Mouse (Mus musculus) adrenal gland, postnatal 36 days (tissue): ENCODE results near the gene Tmem132b. TPM values are rescaled to one million over a fixed set of nuclear protein-coding genes. Genes with fewer than 3 reads are reported as not detected.
A peak's percentile ranks its signal among the peaks of the same experiment; 100 is the strongest.

Experiments
- DNase-seq, 2 experiments: peaks; one replicate each; pipeline ENCODE4 v3.0.0; 2021; ENCODE audit warnings: mixed read lengths in 1 of 2
- total RNA-seq, 2 experiments: library from RNA; stranded (reverse); gene quantifications; 2 replicates each; pipeline ENCODE4 v1.2.3; 2021

The Tmem132b gene
- total RNA-seq, 2 experiments from 2014 or later = 0.76 to 0.95 TPM

GRCm38 (mm10) chr5:125515006-125515405, 16.6 kb upstream of the Tmem132b start:
- DNase-seq = no peak

DNA sequence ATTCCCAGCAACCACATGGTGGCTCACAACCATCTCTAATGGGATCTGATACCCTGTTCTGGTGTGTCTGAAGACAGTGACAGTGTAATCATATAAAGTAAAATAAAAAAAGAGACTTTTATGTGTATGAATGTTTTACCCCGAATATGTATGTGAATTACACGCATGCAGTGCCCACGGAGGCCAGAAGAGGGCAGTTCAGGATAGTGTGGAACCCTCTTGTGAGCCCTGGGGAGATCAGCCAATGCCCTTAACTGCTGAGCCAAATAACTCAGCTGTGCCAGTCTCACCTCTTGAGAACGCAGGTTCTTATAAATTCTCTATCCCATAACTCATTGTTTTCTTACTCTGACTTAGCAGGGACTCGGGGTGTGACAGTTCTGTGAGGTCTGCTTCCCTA, 12.9 kb upstream of the Tmem132b start:
- DNase-seq = peak; percentile 31 to 47

- DNase-seq = peak in 1 of 2 experiments; percentile 27
Observed at GRCm38 (mm10) chr5:125520930-125521590, 10.5 kb upstream of the Tmem132b start.

GRCm38 (mm10) chr5:125523361-125523760, 8.2 kb upstream of the Tmem132b start:
- no peak for DNase-seq

DNA sequence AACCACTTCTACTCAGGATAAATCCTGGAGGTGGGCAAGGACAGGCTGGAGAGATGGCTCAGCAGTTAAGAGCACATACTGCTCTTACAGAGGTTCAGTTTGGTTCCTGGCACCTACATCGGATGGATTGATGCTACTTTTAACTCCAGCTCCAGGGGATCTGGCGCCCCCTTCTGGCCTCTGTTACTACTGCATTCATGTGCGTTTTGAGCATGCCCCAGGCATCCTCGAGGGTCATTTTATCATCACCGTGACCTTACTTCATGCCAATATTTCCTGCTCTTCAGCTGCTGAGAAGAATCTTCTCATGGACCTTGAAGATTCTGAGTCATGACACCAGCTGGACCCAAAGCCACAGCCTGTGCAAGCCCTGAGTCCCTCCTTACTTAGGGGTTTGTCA, 6.1 kb upstream of the Tmem132b start:
- peak in 1 of 2 experiments; percentile 24 for DNase-seq

DNA sequence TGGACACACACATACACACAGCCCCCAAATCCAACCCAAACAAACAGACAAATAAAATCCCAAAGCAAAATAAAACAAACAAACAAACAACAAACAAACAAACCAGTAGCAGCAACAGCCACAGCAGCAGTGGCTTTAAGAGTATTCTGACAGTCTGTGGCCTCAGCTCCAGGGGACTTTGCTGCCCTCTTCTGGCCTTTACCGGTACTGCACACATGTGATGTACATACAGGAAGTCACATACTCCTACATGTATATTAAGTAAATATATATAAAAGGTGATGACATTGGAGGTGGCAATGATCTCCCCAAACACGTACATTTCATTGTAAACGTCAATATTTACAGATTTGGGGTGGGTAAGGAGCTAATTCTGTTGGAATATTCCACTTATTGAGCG, 5.1 kb upstream of the Tmem132b start:
- DNase-seq = no peak

DNA sequence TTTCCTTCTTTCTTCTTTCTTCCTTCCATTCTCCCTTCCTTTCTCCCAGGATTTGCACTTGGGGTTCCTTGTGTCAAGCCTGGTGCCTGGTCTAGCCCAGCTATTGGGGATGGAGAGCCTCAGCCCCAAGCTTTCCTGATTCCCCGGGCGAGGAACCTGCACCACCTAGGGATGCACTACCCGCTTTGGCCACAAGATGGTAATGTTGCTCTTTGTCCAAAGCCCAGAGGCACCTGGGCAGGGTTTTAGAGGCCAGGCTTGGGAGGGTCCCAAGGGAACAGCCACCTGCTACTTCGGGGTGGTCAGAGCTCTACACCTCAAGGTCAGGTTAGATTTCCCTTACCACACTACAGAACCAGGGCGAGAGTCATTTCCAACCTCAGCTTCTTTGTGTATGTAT, 2.5 kb upstream of the Tmem132b start:
- peak; percentile 71 to 73 for DNase-seq

- DNase-seq = no peak
Observed at GRCm38 (mm10) chr5:125532191-125532544, 594 bp downstream of the Tmem132b start.

DNA sequence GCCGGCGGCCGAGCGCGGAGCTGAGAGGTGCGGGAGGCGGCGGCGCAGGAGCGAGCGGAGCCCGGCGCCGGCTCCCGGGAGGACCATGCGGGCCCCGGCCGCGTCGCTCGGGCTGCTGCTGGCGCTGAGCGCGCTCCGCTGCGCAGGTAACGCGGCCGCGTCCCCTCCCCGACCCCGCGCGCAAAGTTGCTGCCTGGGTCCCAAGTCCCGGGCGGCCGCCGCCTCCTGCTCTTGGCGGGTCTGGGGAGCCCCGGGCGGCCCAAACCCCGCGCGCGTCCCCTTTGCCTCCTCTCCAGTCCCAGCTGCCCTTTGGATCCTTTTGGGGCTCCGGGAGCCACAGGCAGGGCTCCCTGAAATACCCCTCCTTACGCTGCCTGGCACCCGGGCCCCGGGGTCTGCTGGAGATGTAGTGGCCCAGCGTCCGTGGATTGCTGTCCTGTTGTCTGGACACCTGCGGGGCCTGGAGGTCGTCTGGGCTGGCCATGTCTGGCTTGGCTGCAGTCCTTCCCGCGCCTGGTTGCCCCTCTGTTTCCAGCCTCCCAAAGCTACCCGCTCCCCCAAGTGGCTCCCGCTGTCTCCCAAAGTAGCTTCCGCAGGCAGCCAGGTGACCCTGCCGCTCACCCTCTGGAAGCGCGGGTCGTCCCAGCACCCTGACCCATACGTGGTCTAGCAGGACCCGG, 1.1 kb downstream of the Tmem132b start:
- no peak for DNase-seq

- no peak for DNase-seq
Observed at GRCm38 (mm10) chr5:125533225-125533900, 1.8 kb downstream of the Tmem132b start.

DNA sequence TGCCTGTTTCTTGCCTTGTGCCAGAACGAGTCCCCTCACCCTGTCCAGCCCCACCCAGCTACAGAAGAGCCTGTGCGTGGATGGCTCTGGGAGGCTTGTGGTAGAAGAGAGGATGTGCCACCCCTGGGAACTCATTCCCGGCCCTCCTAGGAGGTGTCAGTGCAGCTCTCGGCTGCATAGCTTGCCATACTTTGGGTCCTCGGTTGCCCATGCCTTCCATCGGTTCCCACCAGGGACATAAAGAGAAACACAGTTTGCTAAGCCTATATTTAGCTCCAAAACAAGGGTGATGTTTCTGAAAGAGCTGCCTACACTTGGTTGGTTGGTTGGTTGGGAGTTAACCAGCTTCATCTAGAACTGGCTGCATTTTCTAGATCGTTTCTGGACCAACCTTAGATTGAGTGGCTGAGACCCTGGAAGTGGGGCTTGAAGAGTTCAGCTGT, 2.6 kb downstream of the Tmem132b start:
- no peak for DNase-seq

DNA sequence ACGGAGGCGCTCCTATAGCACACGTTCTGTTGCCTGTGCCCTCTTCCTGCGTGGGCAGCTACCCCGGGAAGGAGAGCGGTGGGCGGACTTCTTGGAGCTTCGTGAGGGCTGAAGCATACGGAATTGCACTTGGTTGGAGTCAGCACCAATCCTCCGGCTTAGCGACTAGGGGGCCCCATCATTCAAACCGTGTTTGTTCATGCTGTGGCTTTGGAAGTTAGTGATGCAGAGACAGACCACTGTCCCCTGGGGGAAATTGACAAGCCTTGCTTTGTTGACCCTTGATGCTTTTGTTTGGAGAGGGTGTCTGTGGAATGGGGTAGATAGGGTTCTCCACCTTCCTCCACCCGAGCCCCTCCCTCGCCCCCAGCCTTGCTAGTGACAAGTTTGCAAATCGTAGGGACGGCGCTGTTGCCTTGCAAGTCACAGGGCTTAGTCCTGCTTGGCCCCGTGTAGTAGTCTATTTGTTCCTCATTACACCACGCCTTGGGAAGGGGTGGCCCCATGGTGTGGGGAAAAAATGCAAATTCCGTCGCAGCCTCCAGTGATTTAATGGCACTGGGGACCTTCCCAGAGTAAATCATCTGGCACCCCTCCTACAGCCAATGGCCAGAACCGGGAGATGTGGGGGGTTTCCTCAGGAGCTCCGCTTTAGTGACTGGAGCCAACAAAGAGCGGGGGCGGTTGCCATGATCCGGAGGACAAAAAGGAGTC, 3.2 kb downstream of the Tmem132b start:
- DNase-seq = no peak

DNA sequence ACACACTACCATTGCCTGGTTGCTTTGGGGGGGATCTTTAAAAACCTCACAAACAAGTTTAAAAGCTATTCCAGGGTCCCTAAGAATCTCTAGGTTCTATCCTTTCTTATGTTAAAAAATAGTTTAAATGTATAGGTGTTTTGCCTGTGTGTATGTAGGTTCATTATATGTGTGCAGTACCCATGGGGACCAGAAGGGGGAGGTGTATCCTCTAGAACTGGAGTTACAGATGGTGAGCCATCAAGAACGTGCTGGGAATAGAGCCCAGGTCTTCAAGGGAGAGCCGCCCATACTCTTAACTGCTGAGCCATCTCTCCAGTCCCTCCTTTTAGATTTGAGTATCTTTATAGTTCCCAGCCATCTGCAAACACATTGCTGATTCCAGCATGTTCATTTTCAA, 13.5 kb downstream of the Tmem132b start:
- DNase-seq = no peak

GRCm38 (mm10) chr5:125546293-125546692, 14.7 kb downstream of the Tmem132b start:
- no peak for DNase-seq

GRCm38 (mm10) chr5:125549750-125550489, 18.3 kb downstream of the Tmem132b start:
- DNase-seq = no peak

- DNase-seq = no peak
Observed at GRCm38 (mm10) chr5:125555732-125556131, 24.2 kb downstream of the Tmem132b start.

GRCm38 (mm10) chr5:125563492-125563891, 31.9 kb downstream of the Tmem132b start:
- DNase-seq = no peak

- DNase-seq = no peak
Observed at GRCm38 (mm10) chr5:125565725-125566124, 34.2 kb downstream of the Tmem132b start.

DNA sequence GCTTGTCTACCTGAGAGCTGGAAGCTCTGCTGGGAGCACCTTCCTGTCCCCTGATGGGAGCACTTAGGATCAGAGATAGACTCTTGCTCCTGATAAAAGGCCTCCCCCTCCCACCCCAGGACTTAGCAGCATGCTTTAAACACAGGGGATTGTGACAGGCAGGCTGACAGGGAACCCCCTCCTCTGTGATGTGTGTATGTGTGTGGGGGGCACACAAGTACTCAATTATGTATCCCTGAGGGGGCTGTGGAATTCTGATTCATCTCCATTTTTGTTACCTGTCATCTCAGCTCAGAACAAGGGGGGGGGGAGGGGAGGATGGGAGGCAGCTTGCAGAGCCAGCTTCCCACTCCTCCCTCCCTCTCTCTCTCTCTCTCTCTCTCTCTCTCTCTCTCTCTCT, 36.9 kb downstream of the Tmem132b start:
- no peak for DNase-seq

GRCm38 (mm10) chr5:125572011-125572410, 40.4 kb downstream of the Tmem132b start:
- no peak for DNase-seq

- no peak for DNase-seq
Observed at GRCm38 (mm10) chr5:125574886-125575285, 43.3 kb downstream of the Tmem132b start.

- no peak for DNase-seq
Observed at GRCm38 (mm10) chr5:125575866-125576265, 44.3 kb downstream of the Tmem132b start.
